ENCODE assay signal across 12 mouse cellular contexts in the genomic region with DNA sequence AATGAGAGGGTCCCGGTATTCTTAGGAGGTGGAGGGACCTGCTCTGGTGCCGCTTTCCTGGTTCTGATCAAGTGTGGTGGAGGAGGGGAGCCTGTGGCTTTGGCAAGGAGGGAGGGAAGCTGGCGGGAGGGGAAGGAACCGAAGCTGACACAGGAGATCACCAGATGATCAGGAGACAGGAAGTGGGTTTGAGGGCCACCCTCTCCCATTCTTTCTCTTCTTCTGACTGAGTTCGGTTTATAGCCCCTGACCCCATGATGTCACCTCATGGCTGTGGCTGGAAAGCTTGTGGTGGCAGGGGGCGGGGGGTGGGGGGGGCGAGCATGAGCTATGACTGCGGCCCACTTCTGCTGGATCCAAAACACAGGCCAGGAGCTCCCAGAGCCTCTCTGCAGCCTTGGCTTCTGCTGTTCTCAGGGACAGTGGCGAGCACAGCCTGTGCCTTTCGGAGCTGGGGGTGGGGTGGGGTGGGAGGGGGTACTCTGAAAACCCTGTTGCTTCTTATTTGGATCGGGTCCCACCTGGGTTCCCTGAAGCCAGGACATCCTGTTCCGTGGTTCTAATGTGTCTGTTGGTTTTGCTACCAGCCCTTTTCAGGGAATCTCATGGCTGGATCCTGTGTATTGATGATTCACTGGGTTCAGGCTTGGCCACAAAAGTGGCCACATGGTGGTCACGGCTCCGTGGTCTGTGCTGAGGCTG.
DNase-seq lines count a peak whose midpoint lies in the region; ATAC-seq and TF ChIP-seq lines count a peak whose summit lies in the region.
"Had no signal": no experiment of that assay in that cellular context is flagged by ENCODE, and none has a peak within 500 bp of the region (broad histone marks: within the 10 kb centered on the region; RNA-seq: fewer than 3 reads in every experiment).

No protein-coding gene starts in this region.

- no peak for TF ChIP-seq CTCF in forebrain, postnatal 0 days (IDR thresholded peaks at IDR 0.05; ENCODE audit: low read depth)

- ATAC-seq in megakaryocyte progenitor cell, adult 5-6 weeks (replicated peaks; ENCODE audit: poor library complexity) = peak; percentile 71
- no peak for ATAC-seq in forebrain, postnatal 0 days
- ATAC-seq in midbrain, embryonic 16.5 days = no peak

- no peaks in the 10 kb centered on the region for H3K4me1 ChIP-seq in forebrain, postnatal 0 days (ENCODE audit: insufficient read depth)
- H3K4me1 ChIP-seq in midbrain, embryonic 16.5 days (ENCODE audit: control insufficient read depth, insufficient read depth, low read length) = no peaks in the 10 kb centered on the region

- peak; percentile 43 for DNase-seq in layer of hippocampus, adult 11-12 months (ENCODE audit: low spot score)
- DNase-seq in layer of hippocampus, postnatal 25 days (ENCODE audit: extremely low spot score in 1 of 2, low spot score in 1 of 2) = no peak
- peak; percentile 86 for DNase-seq in MN1 (ENCODE audit: low spot score)
- DNase-seq in gastrocnemius, postnatal 25 days = peak; percentile 72
- no peak for DNase-seq in forebrain, postnatal 0 days
- DNase-seq: cerebellum, postnatal 25 days; heart, postnatal 10 days; layer of hippocampus, postnatal 36 days; right cerebral cortex, postnatal 4 days had no signal

- 79% methylated on average over 14 of the region's 14 CpGs for WGBS in forebrain, postnatal 0 days
- 89% methylated on average over 13 of the region's 14 CpGs for WGBS in midbrain, embryonic 16.5 days

- no peaks in the 10 kb centered on the region for H3K36me3 ChIP-seq in forebrain, postnatal 0 days (ENCODE audit: insufficient read depth)
- H3K36me3 ChIP-seq in midbrain, embryonic 16.5 days (ENCODE audit: control insufficient read depth, insufficient read depth, low read length) = no peaks in the 10 kb centered on the region

- no peak overlapping the region for H3K4me3 ChIP-seq in forebrain, postnatal 0 days (ENCODE audit: low read depth, low read length)
- no peak overlapping the region for H3K4me3 ChIP-seq in midbrain, embryonic 16.5 days (ENCODE audit: low read depth, low read length)

- H3K4me2 ChIP-seq in forebrain, postnatal 0 days (ENCODE audit: low read depth) = no peak overlapping the region
- no peak overlapping the region for H3K4me2 ChIP-seq in midbrain, embryonic 16.5 days (ENCODE audit: low read length)

- H3K27ac ChIP-seq in forebrain, postnatal 0 days (ENCODE audit: low read depth, low read length) = no peak overlapping the region
- no peak overlapping the region for H3K27ac ChIP-seq in midbrain, embryonic 16.5 days (ENCODE audit: low read length)
- H3K27ac ChIP-seq: liver, embryonic 14.5 days had no signal

- H3K9ac ChIP-seq in forebrain, postnatal 0 days = no peak overlapping the region
- H3K9ac ChIP-seq in midbrain, embryonic 16.5 days (ENCODE audit: low read depth, low read length) = no peak overlapping the region
- H3K9ac ChIP-seq: liver, embryonic 14.5 days had no signal

- no peaks in the 10 kb centered on the region for H3K27me3 ChIP-seq in forebrain, postnatal 0 days (ENCODE audit: insufficient read depth, low read length)
- H3K27me3 ChIP-seq in midbrain, embryonic 16.5 days (ENCODE audit: control insufficient read depth, insufficient read depth, low read depth, low read length) = no peaks in the 10 kb centered on the region

- no peaks in the 10 kb centered on the region for H3K9me3 ChIP-seq in forebrain, postnatal 0 days (ENCODE audit: low read length)
- no peaks in the 10 kb centered on the region for H3K9me3 ChIP-seq in midbrain, embryonic 16.5 days (replicated peaks; ENCODE audit: control insufficient read depth, low read length, poor library complexity, severe bottlenecking)

Comparison
In these comparisons a context has a peak if more than half of its experiments do, and no peak if none do; other contexts are left out.
1. DNase-seq: peak in layer of hippocampus, adult 11-12 months (single experiment), MN1 (single experiment) and gastrocnemius, postnatal 25 days (single experiment); none in layer of hippocampus, postnatal 25 days (0 of 2) and forebrain, postnatal 0 days (single experiment).